Mouse (Mus musculus) embryo, embryonic 11 days (tissue): ENCODE data around the gene Rassf3.
A peak's percentile ranks its signal among the peaks of the same experiment; 100 is the strongest.

Source experiments
- DNase-seq: peaks from one replicate; pipeline ENCODE4 v3.0.0-alpha.2; 2015

The Rassf3 gene

DNA sequence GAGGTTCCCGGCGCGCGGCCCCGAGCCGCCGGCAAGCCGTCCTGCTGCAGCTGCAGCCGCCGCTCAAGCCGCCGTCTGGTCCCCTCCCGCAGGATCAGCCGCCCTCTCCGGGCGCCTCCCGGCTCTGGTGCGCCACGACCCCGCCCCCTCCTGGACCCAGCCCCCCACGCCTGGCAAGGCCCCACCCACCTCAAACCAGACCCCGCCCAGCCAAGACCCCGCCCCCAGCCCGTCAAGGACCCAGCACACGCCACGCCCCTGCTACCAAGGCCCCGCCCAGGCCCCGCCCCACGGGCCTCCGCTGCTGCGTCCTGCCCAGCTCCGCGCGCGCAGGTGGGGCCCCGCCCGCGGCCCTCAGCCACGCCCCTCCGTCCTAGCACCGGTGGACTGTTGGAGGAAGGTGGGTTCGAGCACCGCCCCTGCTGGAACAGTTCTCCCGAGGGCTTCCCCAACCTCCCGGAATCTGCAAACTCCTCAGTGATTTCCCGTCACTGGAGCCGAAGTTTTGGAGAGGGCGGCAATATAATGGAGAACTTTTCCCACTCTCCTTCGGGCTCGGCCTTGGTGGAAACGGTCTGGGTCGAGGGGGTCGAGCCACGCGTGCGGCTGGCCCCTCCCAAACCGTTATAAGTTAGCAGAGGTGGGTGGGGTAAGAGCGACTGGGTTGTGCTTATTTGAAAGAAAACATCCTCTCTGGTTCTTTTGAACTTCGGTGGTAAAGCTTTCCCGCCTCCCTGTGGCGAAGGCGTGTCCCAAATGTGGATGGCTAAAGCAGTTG lies at the start of gene Rassf3:
TSS of gene Rassf3 (minus strand) at position 158 of the 778 bp plus-strand sequence.
- peak; percentile 97 for DNase-seq

DNA sequence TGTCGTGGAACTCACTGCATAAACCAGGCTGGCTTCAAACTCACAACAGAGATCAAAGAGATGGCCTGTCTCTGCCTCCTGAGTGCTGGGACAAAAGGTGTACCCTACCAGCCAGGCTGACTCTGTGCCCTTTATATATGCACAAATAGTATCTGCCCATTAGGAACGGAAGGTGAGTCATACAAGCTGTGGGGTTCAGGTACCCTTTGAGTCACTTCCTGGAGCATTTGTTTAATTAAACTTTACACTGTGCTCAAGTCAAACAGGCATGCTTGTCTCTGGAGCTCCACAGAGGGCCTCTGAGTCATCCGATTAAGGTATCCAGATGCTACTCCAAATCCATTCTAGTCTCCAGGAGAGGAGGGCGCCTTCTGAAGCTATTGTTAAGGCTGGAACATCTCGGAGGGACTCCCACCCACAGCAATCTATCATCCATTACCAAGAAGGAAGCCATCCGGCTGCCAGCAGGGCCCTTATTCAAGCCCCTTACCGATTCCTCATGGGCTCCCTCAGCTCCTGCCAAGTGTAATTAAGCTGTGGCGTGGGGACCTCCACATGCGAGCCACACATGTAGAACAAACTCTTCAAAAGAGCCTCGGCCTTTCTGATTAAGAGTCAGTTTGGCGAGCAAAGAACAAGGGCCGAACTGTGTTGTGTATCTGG lies 44.9 kb upstream of the Rassf3 start:
- peak; percentile 45 for DNase-seq

- no peak for DNase-seq
Measured at GRCm38 (mm10) chr10:121519710-121520109, 43.6 kb upstream of the Rassf3 start.

DNA sequence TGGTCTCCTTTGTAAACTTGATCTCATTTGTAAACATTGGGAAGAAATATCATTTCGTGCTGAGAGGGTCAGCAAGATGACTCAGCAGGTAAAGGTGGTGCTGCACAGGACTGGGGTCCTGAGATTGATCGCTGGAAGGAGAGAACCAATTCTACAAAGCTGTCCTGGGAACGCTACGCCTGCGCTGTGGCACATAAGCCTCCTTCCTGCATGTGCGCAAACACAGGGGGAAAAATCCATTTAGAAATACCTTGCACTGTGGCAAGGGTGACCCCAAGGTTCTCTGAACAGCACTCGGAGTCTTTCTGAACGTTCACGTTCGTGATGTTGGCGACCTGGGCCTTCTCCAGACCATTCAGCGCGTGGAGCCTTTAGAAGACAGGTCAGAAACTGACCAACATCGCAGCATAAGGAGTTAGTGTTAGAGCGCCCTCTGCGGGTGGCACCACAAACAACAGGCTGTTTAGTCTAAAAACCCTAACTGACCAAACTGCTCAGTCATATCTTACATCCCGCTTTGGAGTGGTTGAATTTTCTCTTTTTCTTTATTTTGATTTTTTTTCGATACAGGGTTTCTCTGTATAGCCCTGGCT lies 40.0 kb upstream of the Rassf3 start:
- peak; percentile 91 for DNase-seq

GRCm38 (mm10) chr10:121509751-121510643 lies 33.9 kb upstream of the Rassf3 start:
- DNase-seq: peak; percentile 82

DNA sequence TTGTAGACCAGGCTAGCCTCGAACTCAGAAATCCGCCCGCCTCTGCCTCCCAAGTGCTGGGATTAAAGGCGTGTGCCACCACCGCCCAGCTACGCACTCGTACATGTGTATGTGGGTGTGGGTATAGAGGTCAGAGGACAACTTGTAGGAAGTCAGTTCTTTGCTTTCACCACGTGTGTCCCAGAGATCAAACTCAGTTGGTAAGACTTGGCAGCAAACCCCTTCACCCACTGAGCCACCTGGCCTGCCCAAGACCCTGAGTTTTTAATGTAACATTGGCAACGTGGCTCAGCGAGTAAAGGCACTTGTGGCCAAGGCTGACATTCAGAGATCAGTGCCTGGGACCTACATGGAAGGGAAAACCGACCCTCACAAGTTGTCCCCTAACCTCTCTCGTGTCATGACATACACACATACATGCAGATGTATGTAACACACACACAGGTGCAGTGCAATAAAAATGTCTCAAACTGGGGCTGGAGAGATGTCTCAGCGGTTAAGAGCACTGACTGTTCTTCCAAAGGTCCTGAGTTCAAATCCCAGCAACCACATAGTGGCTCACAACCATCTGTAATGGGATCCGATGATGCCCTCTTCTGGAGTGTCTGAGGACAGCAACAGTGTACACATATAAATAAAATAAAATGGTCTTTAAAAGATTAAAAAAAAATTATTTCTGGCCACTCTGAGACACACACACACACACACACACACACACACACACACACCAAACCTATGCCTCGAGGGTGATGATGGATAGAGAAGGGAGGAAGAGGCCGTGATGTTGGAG lies 31.8 kb upstream of the Rassf3 start:
- no peak for DNase-seq

DNA sequence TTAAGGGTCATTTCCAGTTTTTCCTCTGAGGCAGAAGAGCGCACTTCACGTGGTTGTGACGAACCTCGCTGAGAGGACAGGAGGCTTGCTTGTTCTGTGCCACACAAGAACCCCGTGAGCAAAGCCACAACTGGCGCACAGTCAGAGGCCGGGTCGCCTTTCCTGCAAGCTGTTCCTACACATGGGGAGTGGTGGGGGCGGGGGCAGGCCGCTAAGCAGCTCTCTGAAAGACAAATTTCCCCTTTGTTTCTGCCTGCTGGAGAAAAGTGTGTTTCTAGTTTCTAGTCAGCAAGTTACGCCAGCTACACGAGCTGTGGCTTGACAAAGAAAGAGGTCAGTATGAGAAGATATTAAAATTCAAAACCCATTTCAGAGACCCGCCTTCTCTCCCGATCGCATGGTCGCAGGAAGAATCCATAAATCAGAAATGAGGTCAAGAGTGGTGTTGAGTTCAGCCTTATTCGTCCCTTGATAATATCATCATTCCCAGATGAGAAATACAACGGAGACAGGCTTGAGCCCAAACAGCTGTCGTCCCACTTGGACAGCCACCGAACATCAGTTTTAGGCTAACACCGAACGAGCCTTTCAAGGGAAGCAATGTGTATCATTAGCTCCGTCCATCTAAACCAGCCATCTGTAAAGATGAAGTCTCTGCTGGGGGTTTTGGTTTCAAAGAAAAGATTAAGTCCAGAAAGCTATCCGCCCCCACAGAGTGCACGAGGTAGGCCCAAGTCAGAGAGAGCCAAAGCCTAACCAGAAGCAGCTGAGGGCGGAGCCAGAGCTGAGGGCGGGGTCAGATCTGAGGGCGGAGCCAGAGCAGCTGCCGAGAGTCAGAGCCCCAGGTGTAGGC lies 30.8 kb upstream of the Rassf3 start:
- peak; percentile 79 for DNase-seq

DNA sequence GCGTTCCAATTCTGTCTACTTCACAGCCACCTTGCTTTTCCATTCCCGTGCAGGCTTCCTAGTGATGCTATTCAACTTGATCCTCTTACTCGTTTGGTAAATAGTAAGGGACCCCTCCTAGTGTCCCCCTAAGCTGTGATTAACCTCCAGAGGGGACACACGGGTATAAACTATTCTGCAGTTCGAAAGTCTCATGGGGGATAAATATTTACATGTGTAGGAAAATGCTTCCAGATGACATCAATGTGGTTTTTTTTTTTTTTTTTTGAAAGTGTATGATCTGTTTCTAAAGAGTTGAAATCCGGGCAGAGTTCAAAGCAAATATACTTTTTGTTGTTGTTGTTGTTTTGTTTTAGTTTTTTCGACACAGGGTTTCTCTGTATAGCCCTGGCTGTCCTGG lies 29.8 kb upstream of the Rassf3 start:
- DNase-seq: no peak

DNA sequence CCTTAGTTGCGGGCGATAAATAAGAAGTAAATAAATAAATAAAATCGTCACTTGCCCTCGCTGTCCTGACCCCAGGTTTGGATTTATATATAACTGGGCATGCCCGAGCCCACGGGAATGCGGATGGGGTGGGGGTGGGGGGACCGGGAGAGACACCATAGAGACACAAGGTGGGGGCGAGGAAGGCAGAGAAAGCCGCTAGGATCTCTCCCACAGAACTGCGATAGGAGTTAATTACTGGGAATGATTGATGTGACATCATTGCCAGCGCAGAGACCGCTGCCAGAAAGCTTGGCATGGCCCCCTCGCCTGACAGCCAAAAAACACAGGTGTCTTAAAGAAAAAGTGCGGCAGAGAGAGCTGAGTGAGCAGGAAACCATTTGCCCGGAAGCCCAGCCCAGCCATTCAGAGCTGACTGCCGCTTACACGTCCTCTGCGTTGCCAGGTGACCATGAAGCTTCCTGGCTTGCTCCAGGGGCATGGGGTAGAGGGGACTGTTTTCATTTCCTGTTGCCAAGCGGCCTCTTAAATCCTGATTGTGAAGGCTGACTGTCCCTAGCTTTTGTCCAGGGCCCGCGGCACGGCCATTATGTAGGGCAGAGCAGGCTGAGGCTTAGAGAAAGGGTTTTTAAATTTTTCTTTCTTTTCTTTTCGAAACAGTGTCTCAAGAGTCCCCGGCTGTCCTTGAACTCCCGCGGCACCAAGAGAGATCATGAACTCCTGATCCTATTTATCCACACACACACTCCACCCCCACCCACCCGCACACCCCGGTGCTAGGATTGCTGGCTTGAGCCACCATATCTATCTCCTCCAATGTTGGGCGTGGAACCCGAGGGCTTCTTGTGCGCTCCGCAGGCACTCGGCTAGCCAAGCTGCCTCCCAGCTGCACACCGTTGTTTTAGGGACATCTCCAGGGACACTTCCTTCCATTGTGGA lies 29.1 kb upstream of the Rassf3 start:
- DNase-seq: peak; percentile 85

DNA sequence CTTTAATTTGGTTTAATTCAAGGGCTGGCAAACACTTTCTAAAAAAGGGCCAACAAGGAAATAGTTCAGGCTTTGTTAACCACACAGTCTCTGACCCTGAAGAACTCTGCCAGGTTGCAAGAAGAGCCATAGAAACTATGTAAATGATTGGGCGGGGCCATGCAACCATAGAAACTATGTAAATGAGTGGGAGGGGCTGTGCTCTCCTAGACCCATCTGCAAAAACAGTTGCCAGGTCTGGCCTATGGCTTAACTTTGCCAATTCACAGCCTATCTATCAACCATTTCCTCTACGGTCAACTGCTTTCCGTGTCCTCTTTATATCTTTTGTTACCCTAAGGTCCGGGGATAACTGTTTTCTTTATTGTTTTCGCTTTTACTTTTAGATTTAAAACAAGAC lies 25.0 kb upstream of the Rassf3 start:
- peak; percentile 63 for DNase-seq

DNA sequence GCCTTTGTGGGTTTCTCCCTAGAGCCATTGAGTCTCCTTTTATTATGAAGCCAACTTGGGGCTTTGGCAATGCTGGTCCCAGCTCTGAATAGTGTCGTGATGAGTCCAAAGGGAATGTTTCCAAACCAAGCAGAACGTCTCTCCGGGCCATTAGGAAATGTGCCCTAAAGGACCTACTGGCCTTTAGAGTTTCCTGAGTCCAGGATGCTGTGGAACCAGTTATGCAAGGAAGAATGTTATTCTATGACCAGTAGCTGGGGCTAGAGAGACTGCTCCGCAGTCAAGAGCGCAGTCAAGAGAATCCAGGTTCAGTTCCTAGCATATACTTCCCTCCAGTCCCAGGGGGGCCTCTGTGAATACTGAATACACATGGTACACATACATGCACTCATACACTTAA lies 23.9 kb upstream of the Rassf3 start:
- no peak for DNase-seq

GRCm38 (mm10) chr10:121499063-121499462 lies 22.9 kb upstream of the Rassf3 start:
- no peak for DNase-seq

DNA sequence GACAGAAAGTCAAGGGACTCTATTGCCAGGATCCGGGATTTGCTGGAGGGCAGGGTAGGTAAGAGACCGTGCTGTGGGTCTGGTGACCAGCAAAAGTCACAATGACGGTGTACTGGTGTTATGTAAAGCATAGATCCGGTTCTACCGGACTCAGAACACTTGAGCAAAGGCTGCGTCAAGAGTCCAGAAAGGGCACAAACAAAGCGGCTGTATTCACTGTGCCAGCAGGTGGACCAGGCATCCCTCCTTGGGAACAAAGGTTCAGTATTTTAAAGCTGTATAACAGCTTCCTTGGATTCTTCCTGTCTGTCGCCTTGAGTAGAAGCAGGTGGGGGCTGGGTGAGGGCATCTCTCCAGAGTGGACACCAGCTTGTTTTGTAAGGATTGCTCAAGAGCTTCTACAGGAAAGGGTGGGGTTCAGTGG lies 22.3 kb upstream of the Rassf3 start:
- DNase-seq: no peak

DNA sequence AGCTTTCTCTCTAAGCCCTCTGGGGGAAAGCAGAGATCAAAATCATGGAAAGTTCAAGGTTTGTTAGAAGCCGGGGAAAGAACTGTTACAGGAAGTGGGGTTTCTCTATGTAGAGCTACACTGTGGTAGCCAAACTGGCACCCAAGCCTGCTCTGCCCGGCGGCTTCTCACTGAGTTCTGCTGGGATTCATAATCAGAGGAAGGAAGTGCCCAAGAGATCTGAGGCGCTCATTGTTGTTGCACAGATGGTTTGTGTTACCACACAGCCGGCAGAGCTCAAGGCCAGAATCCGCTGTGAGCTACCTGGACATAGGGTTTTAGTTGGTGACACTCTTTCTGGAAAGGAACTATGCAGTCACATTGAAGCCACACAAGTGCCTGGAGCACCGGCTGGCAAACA lies 21.8 kb upstream of the Rassf3 start:
- DNase-seq: peak; percentile 46

DNA sequence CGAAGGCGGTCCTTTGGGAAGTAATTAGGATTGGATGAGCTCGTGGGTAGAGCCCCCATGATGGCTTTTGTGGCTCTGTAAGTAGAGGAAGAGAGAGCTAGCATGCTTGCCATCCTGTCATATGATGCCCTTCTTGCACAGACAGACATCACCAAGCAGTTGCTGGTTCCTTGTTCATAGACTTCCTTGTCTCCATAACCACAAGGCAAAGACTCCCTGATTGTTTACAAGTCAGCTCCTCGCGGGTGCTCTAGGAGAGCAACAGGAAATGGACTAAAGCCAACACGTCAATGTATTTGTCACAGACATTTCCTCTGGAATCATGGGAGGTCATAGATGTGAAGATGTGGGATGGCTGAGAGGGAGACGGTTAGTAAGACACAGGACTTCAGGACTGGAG lies 20.5 kb upstream of the Rassf3 start:
- DNase-seq: no peak

DNA sequence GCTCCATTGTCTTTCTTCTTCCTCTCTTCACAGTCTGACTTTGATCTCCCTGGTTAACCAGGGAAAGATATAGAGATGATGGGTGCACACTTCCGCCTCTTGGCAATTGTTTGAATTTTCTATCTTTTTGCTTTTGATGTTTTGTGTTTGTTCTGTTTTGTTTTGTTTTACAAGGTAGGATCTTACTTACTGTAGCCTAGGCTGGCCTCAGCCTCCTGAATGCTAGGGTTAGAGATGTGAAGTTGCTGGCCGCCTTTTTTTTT lies 17.9 kb upstream of the Rassf3 start:
- no peak for DNase-seq

- DNase-seq: no peak
Measured at GRCm38 (mm10) chr10:121493374-121494162, 17.4 kb upstream of the Rassf3 start.

DNA sequence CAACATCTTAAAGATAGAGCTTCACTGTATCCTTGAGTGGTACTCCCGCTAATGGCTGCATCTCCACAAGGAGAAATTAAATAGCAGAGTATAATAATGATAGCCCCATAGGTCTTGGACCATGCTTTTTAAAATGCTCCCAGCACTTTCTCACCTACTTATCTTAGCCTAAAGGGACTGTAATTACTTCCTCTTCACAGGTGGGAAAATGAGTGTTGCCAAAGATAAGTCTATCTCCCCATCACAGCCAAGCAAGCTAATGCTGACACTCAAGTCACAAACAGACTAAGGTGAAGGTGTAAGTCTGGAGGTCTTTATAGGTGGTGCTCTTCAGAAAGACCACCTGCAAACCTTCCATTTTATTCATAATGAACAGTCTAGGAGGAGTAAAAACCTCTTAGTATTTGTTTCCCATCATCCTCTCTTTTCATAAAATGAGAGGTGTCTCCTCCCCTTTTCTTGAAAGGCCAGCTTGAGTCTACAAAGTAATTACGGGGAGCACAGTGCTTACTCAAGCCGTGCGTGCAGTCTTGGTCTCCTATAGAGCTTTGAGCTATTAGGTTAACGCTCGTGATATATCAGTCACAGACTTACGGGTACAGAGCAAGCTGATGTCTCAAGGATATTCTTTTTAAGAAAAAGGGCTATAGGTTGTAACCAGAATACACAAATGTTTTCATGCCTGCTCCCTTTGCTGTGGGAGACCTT lies 16.6 kb upstream of the Rassf3 start:
- DNase-seq: no peak

GRCm38 (mm10) chr10:121489941-121490340 lies 13.8 kb upstream of the Rassf3 start:
- DNase-seq: no peak
